Mouse (Mus musculus): ENCODE data around the gene Gm28635. TPM values are rescaled to one million over a fixed set of nuclear protein-coding genes. Genes with fewer than 3 reads are reported as not detected.

Gm28635 gene
- polyA plus RNA-seq, 1 experiment from 2014 or later = not detected

DNA sequence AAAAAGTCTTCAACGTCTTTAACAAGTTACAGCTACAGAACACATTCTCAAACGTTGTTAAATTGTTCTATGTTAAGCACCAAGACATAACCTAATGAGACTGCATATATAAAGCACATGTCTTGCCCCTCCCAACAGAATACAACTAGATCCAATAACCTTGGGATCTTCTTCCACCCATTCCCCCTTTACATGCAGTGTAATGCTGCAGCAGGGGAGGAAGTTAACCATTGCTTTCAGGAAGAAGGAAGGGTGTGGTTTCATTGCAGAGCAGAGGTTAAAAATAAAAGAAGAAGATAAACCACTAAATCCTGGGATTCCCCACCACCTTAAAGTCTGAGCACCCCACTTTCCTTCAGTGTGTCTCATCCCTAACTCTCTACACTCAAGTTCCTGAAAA lies 55.2 kb downstream of the Gm28635 start:
- no peak overlapping the region for H3K4me3 ChIP-seq (ENCODE audit: low read depth, low read length)
- 79% methylated on average over 2 of the region's 2 CpGs for WGBS
- no peaks in the 10 kb centered on the region for H3K27me3 ChIP-seq (ENCODE audit: control insufficient read depth, insufficient read depth, low read depth, low read length)
- no peak overlapping the region for H3K9ac ChIP-seq (ENCODE audit: low read depth, low read length)
- peaks cover 20% of the 10 kb centered on the region for H3K36me3 ChIP-seq (ENCODE audit: control insufficient read depth, insufficient read depth, low read length)
- no peak overlapping the region for H3K27ac ChIP-seq (ENCODE audit: low read length)
- H3K9me3 ChIP-seq (replicated peaks; ENCODE audit: control insufficient read depth, low read length, poor library complexity, severe bottlenecking) = no peaks in the 10 kb centered on the region
- H3K4me1 ChIP-seq (ENCODE audit: control insufficient read depth, insufficient read depth, low read length) = peaks cover 2% of the 10 kb centered on the region; the same call in 1 of the 2 replicates
- no peak for ATAC-seq
- no peak overlapping the region for H3K4me2 ChIP-seq (ENCODE audit: low read length)

DNA sequence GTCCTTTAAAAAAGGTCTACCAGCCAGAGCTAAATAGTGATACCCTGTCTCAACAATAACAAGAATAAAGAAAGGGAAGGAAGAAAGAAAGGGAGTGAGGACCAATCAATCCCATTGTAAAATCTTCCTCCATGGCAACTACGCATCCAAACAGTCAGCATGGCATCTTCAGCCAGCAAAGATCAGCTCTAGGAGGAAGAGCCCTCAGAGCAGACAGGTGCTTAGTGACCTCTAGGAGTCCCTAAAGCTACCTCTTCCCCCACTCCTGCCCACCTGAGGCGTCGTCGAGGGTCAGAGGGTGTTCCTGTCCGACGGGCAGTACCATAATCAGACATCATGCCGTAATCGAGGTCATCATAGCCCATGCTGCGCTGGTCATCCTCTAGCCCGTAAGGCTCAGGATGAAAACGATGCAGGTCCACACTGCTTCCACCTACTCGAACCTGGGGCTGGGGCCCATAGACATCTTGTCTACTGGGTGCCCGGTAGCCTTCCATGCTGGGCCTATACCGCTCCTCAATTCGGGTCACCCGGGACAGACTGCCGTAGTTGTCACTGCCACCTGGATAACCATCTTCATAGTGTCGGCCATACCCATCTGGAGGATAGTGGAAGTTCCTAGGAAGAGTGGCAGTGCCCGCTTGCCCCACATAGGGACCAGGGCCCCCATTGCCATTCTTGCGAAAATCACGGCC lies 58.0 kb downstream of the Gm28635 start:
- H3K4me2 ChIP-seq (ENCODE audit: low read length) = no peak overlapping the region
- peaks cover 2% of the 10 kb centered on the region; the same call in 1 of the 2 replicates for H3K4me1 ChIP-seq (ENCODE audit: control insufficient read depth, insufficient read depth, low read length)
- no peaks in the 10 kb centered on the region for H3K27me3 ChIP-seq (ENCODE audit: control insufficient read depth, insufficient read depth, low read depth, low read length)
- H3K9ac ChIP-seq (ENCODE audit: low read depth, low read length) = no peak overlapping the region
- ATAC-seq = 0 out of 2 replicates have a peak, but pooled peaks have one; percentile 9
- no peak overlapping the region for H3K4me3 ChIP-seq (ENCODE audit: low read depth, low read length)
- 96% methylated on average over 21 of the region's 21 CpGs for WGBS
- peaks cover 37% of the 10 kb centered on the region for H3K36me3 ChIP-seq (ENCODE audit: control insufficient read depth, insufficient read depth, low read length)
- H3K27ac ChIP-seq (ENCODE audit: low read length) = no peak overlapping the region
- no peaks in the 10 kb centered on the region for H3K9me3 ChIP-seq (replicated peaks; ENCODE audit: control insufficient read depth, low read length, poor library complexity, severe bottlenecking)

- Histone ChIP-seq H3K4me3 (ENCODE audit: low read depth, low read length) (no peak overlapping the region), H3K9me3 (replicated peaks; ENCODE audit: control insufficient read depth, low read length, poor library complexity, severe bottlenecking) (no peaks in the 10 kb centered on the region), H3K4me2 (ENCODE audit: low read length) (no peak overlapping the region), H3K9ac (ENCODE audit: low read depth, low read length) (no peak overlapping the region), H3K27ac (ENCODE audit: low read length) (no peak overlapping the region), H3K4me1 (ENCODE audit: control insufficient read depth, insufficient read depth, low read length) (0 out of 2 replicates have a peak, but pooled peaks cover under 1% of the 10 kb centered on the region), H3K36me3 (ENCODE audit: control insufficient read depth, insufficient read depth, low read length) (peaks cover 35% of the 10 kb centered on the region), H3K27me3 (ENCODE audit: control insufficient read depth, insufficient read depth, low read depth, low read length) (no peaks in the 10 kb centered on the region)
- ATAC-seq = no peak
- 85% methylated on average over 2 of the region's 2 CpGs for WGBS
These were observed 58.9 kb downstream of the Gm28635 start for GRCm38 (mm10) chr2:84618914-84619313.

GRCm38 (mm10) chr2:84617637-84618515 lies 60.0 kb downstream of the Gm28635 start:
- Histone ChIP-seq H3K9me3 (replicated peaks; ENCODE audit: control insufficient read depth, low read length, poor library complexity, severe bottlenecking) (no peaks in the 10 kb centered on the region), H3K4me1 (ENCODE audit: control insufficient read depth, insufficient read depth, low read length) (no peaks in the 10 kb centered on the region), H3K27me3 (ENCODE audit: control insufficient read depth, insufficient read depth, low read depth, low read length) (no peaks in the 10 kb centered on the region), H3K27ac (ENCODE audit: low read length) (no peak overlapping the region), H3K4me2 (ENCODE audit: low read length) (no peak overlapping the region), H3K9ac (ENCODE audit: low read depth, low read length) (no peak overlapping the region), H3K4me3 (ENCODE audit: low read depth, low read length) (no peak overlapping the region), H3K36me3 (ENCODE audit: control insufficient read depth, insufficient read depth, low read length) (peaks cover 44% of the 10 kb centered on the region)
- WGBS = 76% methylated on average over 3 of the region's 3 CpGs
- peak; percentile 78 for ATAC-seq

DNA sequence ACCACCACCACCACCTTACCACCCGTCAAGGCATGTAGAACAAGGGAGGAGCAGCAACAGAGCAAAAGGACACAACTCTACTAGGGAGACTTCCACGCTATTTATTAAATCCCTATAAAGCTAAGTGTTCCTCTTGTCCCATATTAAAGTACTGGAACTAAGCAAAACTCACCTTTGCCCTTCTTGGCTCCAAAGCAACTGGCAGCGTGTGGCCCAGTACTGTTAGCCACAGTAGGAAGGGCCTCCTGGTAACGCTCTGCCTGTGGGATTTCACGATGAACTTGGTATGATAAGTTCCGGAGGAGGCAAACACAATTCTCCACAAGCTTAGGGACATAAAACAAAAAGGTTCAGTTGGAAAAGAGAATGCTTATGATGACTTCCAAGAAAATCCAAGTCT lies 65.1 kb downstream of the Gm28635 start:
- H3K27me3 ChIP-seq (ENCODE audit: control insufficient read depth, insufficient read depth, low read depth, low read length) = no peaks in the 10 kb centered on the region
- H3K4me2 ChIP-seq (ENCODE audit: low read length) = no peak overlapping the region
- H3K9me3 ChIP-seq (replicated peaks; ENCODE audit: control insufficient read depth, low read length, poor library complexity, severe bottlenecking) = no peaks in the 10 kb centered on the region
- ATAC-seq = no peak
- no peak overlapping the region for H3K27ac ChIP-seq (ENCODE audit: low read length)
- peaks cover 44% of the 10 kb centered on the region for H3K36me3 ChIP-seq (ENCODE audit: control insufficient read depth, insufficient read depth, low read length)
- WGBS = 98% methylated on average over 6 of the region's 6 CpGs
- no peak overlapping the region for H3K9ac ChIP-seq (ENCODE audit: low read depth, low read length)
- no peak overlapping the region for H3K4me3 ChIP-seq (ENCODE audit: low read depth, low read length)
- H3K4me1 ChIP-seq (ENCODE audit: control insufficient read depth, insufficient read depth, low read length) = no peaks in the 10 kb centered on the region

GRCm38 (mm10) chr2:84607842-84608241 lies 70.0 kb downstream of the Gm28635 start:
- Histone ChIP-seq H3K9ac (ENCODE audit: low read depth, low read length) (no peak overlapping the region), H3K27me3 (ENCODE audit: control insufficient read depth, insufficient read depth, low read depth, low read length) (no peaks in the 10 kb centered on the region), H3K4me2 (ENCODE audit: low read length) (no peak overlapping the region), H3K27ac (ENCODE audit: low read length) (no peak overlapping the region), H3K4me1 (ENCODE audit: control insufficient read depth, insufficient read depth, low read length) (no peaks in the 10 kb centered on the region), H3K9me3 (replicated peaks; ENCODE audit: control insufficient read depth, low read length, poor library complexity, severe bottlenecking) (no peaks in the 10 kb centered on the region), H3K36me3 (ENCODE audit: control insufficient read depth, insufficient read depth, low read length) (peaks cover 30% of the 10 kb centered on the region), H3K4me3 (ENCODE audit: low read depth, low read length) (no peak overlapping the region)
- ATAC-seq = no peak
- 88% methylated on average over 1 of the region's 1 CpGs for WGBS

- Histone ChIP-seq H3K36me3 (ENCODE audit: control insufficient read depth, insufficient read depth, low read length) (peaks cover 32% of the 10 kb centered on the region), H3K4me3 (ENCODE audit: low read depth, low read length) (no peak overlapping the region), H3K4me1 (ENCODE audit: control insufficient read depth, insufficient read depth, low read length) (no peaks in the 10 kb centered on the region)
These were observed 76.9 kb downstream of the Gm28635 start for GRCm38 (mm10) chr2:84600977-84601376.

DNA sequence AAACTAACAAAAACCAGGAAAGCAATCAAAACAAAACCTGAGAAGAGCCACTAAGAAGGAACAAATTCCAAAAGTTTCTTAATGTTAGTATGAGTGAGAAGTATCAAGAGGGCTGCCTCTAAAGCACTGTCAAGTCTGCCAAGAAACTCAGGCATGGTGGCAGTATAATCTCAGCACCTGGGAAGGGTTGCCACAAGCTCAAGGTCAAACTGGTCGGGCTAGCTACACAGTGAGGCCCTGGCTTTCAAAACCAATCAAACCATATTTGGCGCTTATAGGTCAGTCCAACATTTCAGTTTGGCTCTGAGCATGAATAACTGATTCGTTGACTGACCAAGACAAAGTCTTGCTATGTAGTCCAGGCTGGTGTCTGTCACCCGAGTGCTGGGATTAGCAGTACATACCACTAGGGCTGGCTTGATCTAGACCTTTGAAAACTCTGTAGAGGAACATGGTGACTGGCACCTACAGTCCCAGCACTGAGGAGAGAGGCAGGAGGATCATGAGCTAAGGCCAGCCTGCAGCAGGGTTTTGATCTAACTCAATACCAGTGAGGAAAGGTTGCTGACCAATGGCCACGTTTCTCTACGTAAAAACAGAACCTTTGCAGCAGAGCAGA lies 78.5 kb downstream of the Gm28635 start:
- H3K9me3 ChIP-seq (replicated peaks; ENCODE audit: control insufficient read depth, low read length, poor library complexity, severe bottlenecking) = no peaks in the 10 kb centered on the region
- H3K27ac ChIP-seq (ENCODE audit: low read length) = no peak overlapping the region
- H3K9ac ChIP-seq (ENCODE audit: low read depth, low read length) = no peak overlapping the region
- no peak for ATAC-seq
- no peak overlapping the region for H3K4me3 ChIP-seq (ENCODE audit: low read depth, low read length)
- H3K4me2 ChIP-seq (ENCODE audit: low read length) = no peak overlapping the region
- peaks cover 29% of the 10 kb centered on the region for H3K36me3 ChIP-seq (ENCODE audit: control insufficient read depth, insufficient read depth, low read length)
- H3K4me1 ChIP-seq (ENCODE audit: control insufficient read depth, insufficient read depth, low read length) = no peaks in the 10 kb centered on the region
- H3K27me3 ChIP-seq (ENCODE audit: control insufficient read depth, insufficient read depth, low read depth, low read length) = no peaks in the 10 kb centered on the region
- WGBS = 97% methylated on average over 6 of the region's 6 CpGs

More at GRCm38 (mm10) chr2:84600977-84601376, 76.9 kb downstream of the Gm28635 start:
- Histone ChIP-seq H3K27ac (ENCODE audit: low read length) (no peak overlapping the region), H3K4me2 (ENCODE audit: low read length) (no peak overlapping the region), H3K9me3 (replicated peaks; ENCODE audit: control insufficient read depth, low read length, poor library complexity, severe bottlenecking) (no peaks in the 10 kb centered on the region), H3K27me3 (ENCODE audit: control insufficient read depth, insufficient read depth, low read depth, low read length) (no peaks in the 10 kb centered on the region), H3K9ac (ENCODE audit: low read depth, low read length) (no peak overlapping the region)
- ATAC-seq = no peak
- 82% methylated on average over 2 of the region's 2 CpGs for WGBS

Data from midbrain, embryonic 16.5 days (tissue).